Mouse (Mus musculus): Measurements from ENCODE around the gene Clasp1. TPM values are rescaled to one million over a fixed set of nuclear protein-coding genes. Genes with fewer than 3 reads are reported as not detected.
"Not testable (repeated sequence)": the region's sequence is repeated elsewhere in the genome, so short reads cannot be mapped to it uniquely, and the experiment has no call there.

Clasp1 gene
- polyA plus RNA-seq, 1 experiment = 21.5 TPM

GRCm38 (mm10) chr1:118580174-118580702, 191.4 kb downstream of the Clasp1 start:
- Histone ChIP-seq H3K4me1 (ENCODE audit: control insufficient read depth, insufficient read depth, low read length) (no peaks in the 10 kb centered on the region), H3K4me3 (replicated peaks; ENCODE audit: extremely low read depth, low read depth, low read length) (no peak overlapping the region)
- 76% methylated on average over 2 of the region's 2 CpGs for WGBS
- TF ChIP-seq POLR2A (IDR thresholded peaks at IDR 0.05; ENCODE audit: borderline replicate concordance, extremely low read depth, low read depth, low read length) = no peak
- no peak for TF ChIP-seq CTCF (IDR thresholded peaks at IDR 0.05; ENCODE audit: insufficient read depth, low read length)
- DNase-seq = no peak

GRCm38 (mm10) chr1:118581179-118581578, 192.3 kb downstream of the Clasp1 start:
- WGBS = 90% methylated on average over 8 of the region's 8 CpGs
- Histone ChIP-seq H3K4me1 (ENCODE audit: control insufficient read depth, insufficient read depth, low read length) (no peaks in the 10 kb centered on the region), H3K4me3 (replicated peaks; ENCODE audit: extremely low read depth, low read depth, low read length) (no peak overlapping the region)
- TF ChIP-seq CTCF (IDR thresholded peaks at IDR 0.05; ENCODE audit: insufficient read depth, low read length) (no peak), POLR2A (IDR thresholded peaks at IDR 0.05; ENCODE audit: borderline replicate concordance, extremely low read depth, low read depth, low read length) (no peak)
- no peak for DNase-seq

- DNase-seq = peak; percentile 20
- no peak for TF ChIP-seq POLR2A (IDR thresholded peaks at IDR 0.05; ENCODE audit: borderline replicate concordance, extremely low read depth, low read depth, low read length)
- H3K4me1 ChIP-seq (ENCODE audit: control insufficient read depth, insufficient read depth, low read length) = no peaks in the 10 kb centered on the region
- no peak overlapping the region for H3K4me3 ChIP-seq (replicated peaks; ENCODE audit: extremely low read depth, low read depth, low read length)
- 46% methylated on average over 5 of the region's 5 CpGs for WGBS
Observed at GRCm38 (mm10) chr1:118589721-118590120, 200.9 kb downstream of the Clasp1 start.

GRCm38 (mm10) chr1:118592933-118593332, 204.1 kb downstream of the Clasp1 start:
- no peak overlapping the region for H3K4me3 ChIP-seq (replicated peaks; ENCODE audit: extremely low read depth, low read depth, low read length)
- 89% methylated on average over 4 of the region's 4 CpGs for WGBS
- no peak for DNase-seq
- TF ChIP-seq POLR2A (IDR thresholded peaks at IDR 0.05; ENCODE audit: borderline replicate concordance, extremely low read depth, low read depth, low read length) = no peak
- no peaks in the 10 kb centered on the region for H3K4me1 ChIP-seq (ENCODE audit: control insufficient read depth, insufficient read depth, low read length)

GRCm38 (mm10) chr1:118595395-118595794, 206.5 kb downstream of the Clasp1 start:
- TF ChIP-seq POLR2A (IDR thresholded peaks at IDR 0.05; ENCODE audit: borderline replicate concordance, extremely low read depth, low read depth, low read length) (no peak), CTCF (IDR thresholded peaks at IDR 0.05; ENCODE audit: insufficient read depth, low read length) (no peak)
- 61% methylated on average over 2 of the region's 2 CpGs for WGBS
- H3K4me1 ChIP-seq (ENCODE audit: control insufficient read depth, insufficient read depth, low read length) = no peaks in the 10 kb centered on the region
- DNase-seq = no peak
- H3K4me3 ChIP-seq (replicated peaks; ENCODE audit: extremely low read depth, low read depth, low read length) = no peak overlapping the region

- no peak overlapping the region for H3K4me3 ChIP-seq (replicated peaks; ENCODE audit: extremely low read depth, low read depth, low read length)
- no peak for DNase-seq
- WGBS = 59% methylated on average over 2 of the region's 2 CpGs
- no peaks in the 10 kb centered on the region for H3K4me1 ChIP-seq (ENCODE audit: control insufficient read depth, insufficient read depth, low read length)
- no peak for TF ChIP-seq POLR2A (IDR thresholded peaks at IDR 0.05; ENCODE audit: borderline replicate concordance, extremely low read depth, low read depth, low read length)
- TF ChIP-seq CTCF (IDR thresholded peaks at IDR 0.05; ENCODE audit: insufficient read depth, low read length) = no peak
Observed at GRCm38 (mm10) chr1:118597475-118598213, 208.8 kb downstream of the Clasp1 start.

- no peak for DNase-seq
- TF ChIP-seq CTCF (IDR thresholded peaks at IDR 0.05; ENCODE audit: insufficient read depth, low read length) (no peak), POLR2A (IDR thresholded peaks at IDR 0.05; ENCODE audit: borderline replicate concordance, extremely low read depth, low read depth, low read length) (no peak)
- Histone ChIP-seq H3K4me1 (ENCODE audit: control insufficient read depth, insufficient read depth, low read length) (no peaks in the 10 kb centered on the region), H3K4me3 (replicated peaks; ENCODE audit: extremely low read depth, low read depth, low read length) (no peak overlapping the region)
- 56% methylated on average over 3 of the region's 3 CpGs for WGBS
Observed at GRCm38 (mm10) chr1:118598339-118598738, 209.5 kb downstream of the Clasp1 start.

- Histone ChIP-seq H3K4me1 (ENCODE audit: control insufficient read depth, insufficient read depth, low read length) (no peaks in the 10 kb centered on the region), H3K4me3 (replicated peaks; ENCODE audit: extremely low read depth, low read depth, low read length) (no peak overlapping the region)
- no peak for TF ChIP-seq POLR2A (IDR thresholded peaks at IDR 0.05; ENCODE audit: borderline replicate concordance, extremely low read depth, low read depth, low read length)
- no peak for DNase-seq
- 83% methylated on average over 3 of the region's 3 CpGs for WGBS
Observed at GRCm38 (mm10) chr1:118613631-118614183, 224.8 kb downstream of the Clasp1 start.

GRCm38 (mm10) chr1:118621055-118621454, 232.2 kb downstream of the Clasp1 start:
- DNase-seq; H3K4me3 ChIP-seq (replicated peaks; ENCODE audit: extremely low read depth, low read depth, low read length); H3K4me1 ChIP-seq (ENCODE audit: control insufficient read depth, insufficient read depth, low read length): not testable (repeated sequence)
- 84% methylated on average over 5 of the region's 5 CpGs for WGBS

- no peak for TF ChIP-seq CTCF (IDR thresholded peaks at IDR 0.05; ENCODE audit: insufficient read depth, low read length)
- TF ChIP-seq POLR2A (IDR thresholded peaks at IDR 0.05; ENCODE audit: borderline replicate concordance, extremely low read depth, low read depth, low read length) = no peak
- H3K4me1 ChIP-seq (ENCODE audit: control insufficient read depth, insufficient read depth, low read length) = peaks cover 2% of the 10 kb centered on the region; the same call in 1 of the 2 replicates
- no peak for DNase-seq
- 47% methylated on average over 3 of the region's 3 CpGs for WGBS
- H3K4me3 ChIP-seq (replicated peaks; ENCODE audit: extremely low read depth, low read depth, low read length) = no peak overlapping the region
Observed at GRCm38 (mm10) chr1:118622857-118623256, 234.0 kb downstream of the Clasp1 start.

Data from lung, adult 2 months (tissue).